15 mouse cellular contexts compared by ENCODE assay signal in genomic region chr7:123002028-123002410, GRCm38 (mm10).
"Had no signal": no experiment of that assay in that cellular context is flagged by ENCODE, and none has a peak within 500 bp of the region (broad histone marks: within the 10 kb centered on the region; RNA-seq: fewer than 3 reads in every experiment).

No protein-coding gene starts in this region.

- H3K9ac ChIP-seq: liver, embryonic 14.5 days; lung, embryonic 14.5 days; midbrain, embryonic 12.5 days; neural tube, embryonic 12.5 days had no signal

- H3K9me3 ChIP-seq: midbrain, embryonic 10.5 days; midbrain, embryonic 12.5 days; neural tube, embryonic 12.5 days had no signal

- H3K27ac ChIP-seq: liver, embryonic 14.5 days; midbrain, embryonic 10.5 days; midbrain, embryonic 12.5 days; neural tube, embryonic 12.5 days had no signal

- H3K4me1 ChIP-seq: midbrain, embryonic 10.5 days; midbrain, embryonic 12.5 days; neural tube, embryonic 12.5 days had no signal

- H3K4me3 ChIP-seq: midbrain, embryonic 10.5 days; midbrain, embryonic 12.5 days; myocyte; neural tube, embryonic 12.5 days had no signal

- H3K4me2 ChIP-seq: lung, embryonic 14.5 days; midbrain, embryonic 12.5 days; neural tube, embryonic 12.5 days had no signal

- ATAC-seq: midbrain, embryonic 16.5 days had no signal

- DNase-seq: midbrain, embryonic 14.5 days; right cerebral cortex, adult 18-20 months; right cerebral cortex, postnatal 25 days; right cerebral cortex, postnatal 4 days; spleen, adult 18-20 months; thymus, adult 18-20 months; thymus, postnatal 14 days; thymus, postnatal 36 days had no signal

- H3K27me3 ChIP-seq: midbrain, embryonic 12.5 days; neural tube, embryonic 12.5 days had no signal
